Mouse (Mus musculus): ENCODE results near the gene Gm49391.
"Not testable (repeated sequence)": the region's sequence is repeated elsewhere in the genome, so short reads cannot be mapped to it uniquely, and the experiment has no call there.

Gene Gm49391

DNA sequence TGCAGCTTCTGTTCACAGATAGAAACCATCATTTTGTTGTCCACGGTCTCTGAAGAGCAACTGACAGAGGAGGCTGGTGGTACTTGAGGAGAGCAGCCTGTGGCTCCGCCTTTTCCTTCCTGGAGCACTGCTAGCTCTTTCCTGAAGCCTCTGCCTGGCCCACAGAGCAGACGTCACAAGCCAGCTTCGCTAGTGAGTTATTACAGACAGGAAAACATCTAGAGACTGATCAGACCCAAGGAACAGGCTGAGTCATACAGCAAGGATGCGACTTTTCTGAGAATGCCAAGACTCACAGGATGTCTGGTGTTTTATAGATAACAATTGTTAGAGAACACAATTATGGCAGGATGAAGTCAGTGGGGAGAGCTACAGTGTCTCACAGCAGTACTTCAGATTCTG, at the start of gene Gm49391, which contains the start of gene Ctla2a:
Gene Gm49391, minus strand, starts transcription at position 72 of the 402 bp plus-strand sequence.
Gene Ctla2a, minus strand, starts transcription at position 126 of the 402 bp plus-strand sequence.
- no peak for DNase-seq (ENCODE audit: low spot score)

DNA sequence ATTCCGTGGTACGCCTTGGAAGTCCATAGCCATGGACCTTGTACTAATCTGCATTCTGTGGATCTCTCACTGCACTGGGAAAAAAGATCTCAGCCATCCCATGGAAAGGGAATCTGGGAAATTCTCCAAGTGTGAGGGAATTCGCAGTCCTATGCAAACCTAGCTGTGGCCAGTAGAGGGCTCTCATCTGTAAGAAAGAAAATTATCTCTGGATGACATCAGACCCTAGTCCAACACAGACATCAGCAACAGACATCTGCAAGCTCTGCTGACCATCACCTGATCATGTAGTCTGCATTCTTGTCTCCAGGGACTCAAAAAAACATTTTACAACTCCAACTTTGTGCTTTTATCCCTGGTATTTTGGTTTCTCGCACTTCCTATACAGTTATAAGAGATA, 35.9 kb upstream of the Gm49391 start:
- not testable (repeated sequence) for DNase-seq (ENCODE audit: low spot score)

DNA sequence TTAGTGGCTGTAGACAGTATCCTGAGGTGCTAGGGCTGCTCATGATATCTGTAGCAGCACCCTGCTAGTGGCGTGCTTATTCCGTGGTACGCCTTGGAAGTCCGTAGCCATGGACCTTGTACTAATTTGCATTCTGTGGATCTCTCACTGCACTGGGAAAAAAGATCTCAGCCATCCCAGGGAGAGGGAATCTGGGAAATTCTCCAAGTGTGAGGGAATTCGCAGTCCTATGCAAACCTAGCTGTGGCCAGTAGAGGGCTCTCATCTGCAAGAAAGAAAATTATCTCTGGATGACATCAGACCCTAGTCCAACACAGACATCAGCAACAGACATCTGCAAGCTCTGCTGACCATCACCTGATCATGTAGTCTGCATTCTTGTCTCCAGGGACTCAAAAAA, 27.6 kb upstream of the Gm49391 start:
- not testable (repeated sequence) for DNase-seq (ENCODE audit: low spot score)

DNA sequence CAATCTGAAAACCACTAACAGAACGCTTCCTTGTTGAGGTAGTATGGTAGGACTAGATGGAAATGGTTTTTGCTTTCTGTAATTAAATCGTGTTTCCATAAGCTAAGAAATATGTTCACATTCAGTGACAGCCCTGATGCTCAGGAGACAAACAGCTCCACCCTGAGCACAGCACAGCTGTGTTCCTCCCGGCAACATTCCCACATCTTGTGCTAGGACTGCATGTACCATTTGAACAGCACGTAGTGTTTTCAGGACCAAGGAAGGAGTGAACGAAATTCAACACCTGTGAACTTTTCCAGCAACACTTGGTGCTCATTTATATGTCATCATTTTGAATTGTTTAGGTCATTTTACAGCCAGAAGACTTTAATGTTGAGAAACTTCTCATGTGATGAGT, 25.3 kb upstream of the Gm49391 start:
- no peak for DNase-seq (ENCODE audit: low spot score)

DNA sequence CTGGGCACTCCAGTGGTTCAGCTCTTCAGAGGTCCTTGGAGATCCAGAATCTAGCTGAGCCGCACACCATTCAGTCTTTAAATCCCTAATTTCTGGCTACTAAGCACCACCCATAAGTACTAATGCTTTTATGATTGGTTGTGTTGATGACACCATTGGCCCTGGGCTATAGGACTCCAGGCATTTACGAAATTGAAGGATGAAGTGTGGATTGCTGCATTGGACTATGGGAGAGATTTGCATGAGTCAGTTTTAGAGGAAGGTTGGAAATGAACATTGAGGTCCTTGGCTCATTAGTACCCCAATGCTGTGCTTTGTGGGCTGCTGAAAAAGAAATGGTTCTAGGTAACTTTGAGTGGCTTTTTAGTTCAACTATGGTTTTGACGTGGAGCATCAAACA, 5.5 kb upstream of the Gm49391 start, which contains the start of gene Tpbpa:
Gene Tpbpa, minus strand, starts transcription at position 101 of the 400 bp plus-strand sequence.
- not testable (repeated sequence) for DNase-seq (ENCODE audit: low spot score)

DNA sequence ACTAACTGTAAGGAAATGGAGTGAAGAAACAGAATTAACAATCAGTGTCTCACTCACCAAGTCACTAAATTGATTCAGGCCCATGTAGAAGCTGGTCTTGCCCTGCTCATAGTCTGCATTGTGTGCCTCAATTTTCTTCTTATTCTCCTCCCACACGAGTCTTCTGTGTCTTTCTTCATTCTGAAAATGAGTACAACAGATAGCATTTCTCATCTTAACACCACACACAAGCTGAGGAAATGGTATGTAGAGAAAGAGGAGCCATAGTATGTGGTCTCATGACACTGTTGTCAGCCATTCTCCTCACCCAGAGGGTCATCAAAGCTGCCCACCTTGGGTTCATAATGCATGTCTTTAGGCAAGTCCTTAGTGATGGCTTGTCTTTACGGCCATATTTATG, 881 bp downstream of the Gm49391 start, which contains the start of gene Gm49393:
Gene Gm49393, minus strand, starts transcription at position 101 of the 400 bp plus-strand sequence.
- DNase-seq (ENCODE audit: low spot score): not testable (repeated sequence)

DNA sequence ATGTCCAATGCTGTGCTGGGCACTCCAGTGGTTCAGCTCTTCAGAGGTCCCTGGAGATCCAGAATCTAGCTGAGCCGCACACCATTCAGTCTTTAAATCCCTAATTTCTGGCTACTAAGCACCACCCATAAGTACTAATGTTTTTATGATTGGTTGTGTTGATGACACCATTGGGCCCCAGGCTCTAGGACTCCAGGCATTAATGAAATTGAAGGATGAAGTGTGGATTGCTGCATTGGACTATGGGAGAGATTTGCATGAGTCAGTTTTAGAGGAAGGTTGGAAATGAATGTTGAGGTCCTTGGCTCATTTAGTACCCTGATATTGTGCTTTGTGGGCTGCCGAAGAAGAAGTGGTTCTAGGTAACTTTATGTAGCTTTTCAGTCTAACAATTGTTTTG, 31.6 kb downstream of the Gm49391 start, which contains the start of gene Tpbpb:
Gene Tpbpb, minus strand, starts transcription at position 101 of the 400 bp plus-strand sequence.
- not testable (repeated sequence) for DNase-seq (ENCODE audit: low spot score)

DNA sequence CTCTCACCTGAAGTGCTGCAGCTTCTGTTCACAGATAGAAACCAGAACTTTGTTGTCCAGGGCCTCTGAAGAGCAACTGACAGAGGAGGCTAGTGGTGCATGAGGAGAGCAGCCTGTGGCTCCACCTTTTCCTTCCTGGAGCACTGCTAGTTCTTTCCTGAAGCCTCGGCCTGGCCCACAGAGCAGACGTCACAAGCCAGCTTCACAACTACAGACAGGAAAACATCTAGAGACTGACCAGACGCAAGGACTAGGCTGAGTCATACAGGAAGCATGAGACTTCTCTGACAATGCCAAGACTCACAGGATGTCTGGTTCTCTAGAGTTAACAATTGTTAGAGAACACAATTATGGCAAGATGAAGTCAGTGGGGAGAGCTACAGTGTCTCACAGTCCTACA, 39.0 kb downstream of the Gm49391 start, which contains the start of gene Ctla2b:
Gene Ctla2b, minus strand, starts transcription at position 120 of the 400 bp plus-strand sequence.
- no peak for DNase-seq (ENCODE audit: low spot score)

DNA sequence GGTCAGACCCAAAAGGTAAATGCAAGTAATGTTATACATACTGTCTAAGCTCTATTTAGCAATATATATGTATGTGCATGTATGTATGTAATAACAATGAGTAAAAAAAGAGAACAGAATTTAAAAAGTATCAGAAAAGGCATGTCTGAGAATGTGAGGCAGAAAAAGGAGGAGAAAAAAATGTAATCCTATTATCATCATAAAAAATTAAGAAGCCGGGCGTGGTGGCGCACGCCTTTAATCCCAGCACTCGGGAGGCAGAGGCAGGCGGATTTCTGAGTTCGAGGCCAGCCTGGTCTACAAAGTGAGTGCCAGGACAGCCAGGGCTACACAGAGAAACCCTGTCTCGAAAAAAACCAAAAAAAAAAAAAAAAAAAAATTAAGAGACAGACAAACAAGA, 39.6 kb downstream of the Gm49391 start, which contains the start of gene Gm49392:
Gene Gm49392, minus strand, starts transcription at position 101 of the 400 bp plus-strand sequence.
- not testable (repeated sequence) for DNase-seq (ENCODE audit: low spot score)

DNA sequence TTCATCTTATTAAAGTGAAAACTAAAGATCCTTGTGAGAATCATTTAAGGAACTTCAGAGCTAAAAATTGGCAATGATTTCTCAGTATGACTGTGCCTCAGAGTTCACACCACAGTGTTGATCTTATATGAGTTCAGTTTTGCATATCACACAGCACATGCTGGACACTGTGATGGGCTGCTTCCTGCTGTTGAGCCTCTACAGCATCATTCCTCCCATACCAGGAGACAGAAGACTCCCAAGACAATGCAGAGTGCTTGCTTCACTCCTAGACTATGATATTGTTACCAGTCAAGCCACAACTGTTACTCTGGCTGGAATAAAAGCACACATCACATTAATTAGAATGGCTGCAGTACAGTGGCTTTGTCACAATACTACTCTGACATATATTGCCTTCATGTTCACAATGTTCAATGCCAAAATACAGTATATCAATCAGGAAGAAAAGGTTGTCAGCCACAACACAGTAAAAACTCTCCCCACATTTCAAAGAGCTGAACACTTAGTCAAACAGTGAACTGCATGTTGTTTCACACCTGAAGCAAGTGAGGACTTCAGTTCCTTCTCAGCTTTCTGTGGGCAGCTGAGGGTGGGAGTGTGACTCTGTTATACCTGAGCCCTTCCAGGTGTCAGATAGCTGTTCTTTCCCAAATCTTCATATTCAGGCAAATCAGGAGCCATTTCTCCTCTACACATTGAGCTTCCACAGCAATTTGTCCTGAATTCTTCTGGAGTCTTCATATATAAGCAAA, 40.8 kb downstream of the Gm49391 start:
- DNase-seq (ENCODE audit: low spot score): no peak

DNA sequence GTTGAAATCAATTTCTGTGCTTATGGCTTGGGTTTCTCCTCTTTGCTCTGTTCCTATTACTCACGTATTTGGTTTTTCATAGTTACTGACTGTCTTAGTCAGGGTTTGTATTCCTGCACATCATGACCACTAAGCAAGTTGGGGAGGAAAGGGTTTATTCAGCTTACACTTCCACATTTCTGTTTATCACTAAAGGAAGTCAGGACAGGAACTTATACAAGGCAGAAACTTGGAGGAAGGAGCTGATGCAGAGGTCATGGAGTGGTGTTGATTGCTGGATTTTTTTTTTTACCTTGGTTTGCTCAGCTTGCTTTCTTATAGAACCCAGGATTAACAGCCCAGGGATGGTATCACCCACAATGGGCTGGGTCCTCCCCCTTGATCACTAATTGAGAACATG, 44.1 kb downstream of the Gm49391 start:
- no peak for DNase-seq (ENCODE audit: low spot score)

DNA sequence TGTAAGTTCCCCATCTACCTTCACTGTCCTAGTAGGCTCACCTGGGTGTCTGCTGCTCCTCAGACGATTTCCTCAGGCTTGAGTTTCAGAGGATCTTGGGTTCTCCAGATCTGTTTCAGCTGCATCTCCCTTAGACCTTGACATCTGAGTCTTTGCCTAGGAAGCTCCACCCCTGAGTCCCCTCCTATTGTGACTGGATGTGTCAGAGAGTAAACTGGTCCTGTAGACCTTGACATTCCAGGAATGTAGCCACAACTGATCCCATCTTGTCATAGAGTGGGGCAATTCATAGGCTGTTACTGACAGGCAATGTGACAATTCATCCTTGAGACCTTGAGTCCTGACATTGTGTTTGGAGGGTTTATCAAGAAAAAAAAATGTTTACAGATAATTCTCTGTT, 72.1 kb downstream of the Gm49391 start, which contains the start of gene 4930486L24Rik:
Gene 4930486L24Rik, minus strand, starts transcription at position 195 of the 400 bp plus-strand sequence.
- DNase-seq (ENCODE audit: low spot score): no peak

DNA sequence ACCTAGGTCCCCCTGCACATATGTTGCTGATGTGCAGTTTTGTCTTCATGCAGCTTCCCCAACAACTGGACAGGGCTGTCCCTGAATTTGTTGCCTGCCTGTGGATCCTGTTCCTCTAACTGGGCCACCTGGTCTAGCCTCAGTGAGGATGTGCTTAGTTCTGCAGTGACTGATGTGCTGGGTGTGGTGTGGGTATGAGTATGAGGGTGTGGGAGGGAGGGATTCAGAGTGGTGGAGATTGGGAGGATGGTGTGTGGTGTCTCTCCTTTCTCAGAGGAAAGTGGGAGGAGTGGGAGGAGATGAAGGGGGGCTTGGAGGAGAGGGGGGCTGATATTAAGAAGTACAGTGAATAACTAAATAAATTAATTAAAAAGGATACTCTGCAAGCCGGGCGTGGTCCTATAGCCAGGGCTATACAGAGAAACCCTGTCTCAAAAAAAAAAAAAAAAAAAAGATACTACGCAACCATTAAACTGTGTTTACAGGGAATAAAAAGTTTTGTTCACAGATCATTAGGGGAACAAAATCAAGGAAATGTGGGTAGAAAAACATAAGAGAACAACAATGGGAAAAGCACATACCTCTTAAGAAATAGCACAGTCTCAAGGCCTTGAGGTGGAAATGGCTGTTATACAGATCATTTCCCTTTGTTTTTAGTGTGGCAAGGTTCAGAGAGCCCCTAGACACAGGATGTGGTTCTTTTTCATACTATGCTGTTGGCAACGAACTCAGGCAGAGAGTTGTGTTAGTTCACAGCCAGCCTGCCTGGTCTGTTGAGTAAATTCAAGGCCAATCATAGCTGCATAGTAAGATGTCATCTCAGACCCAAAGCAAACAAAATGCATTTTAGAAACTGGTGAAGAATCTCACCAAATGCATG, 87.9 kb downstream of the Gm49391 start:
- no peak for DNase-seq (ENCODE audit: low spot score)

All from ovary, postnatal 10 days (tissue).